Mouse (Mus musculus): Measurements from ENCODE around the gene Gm7861.
"Not testable (repeated sequence)": the region's sequence is repeated elsewhere in the genome, so short reads cannot be mapped to it uniquely, and the experiment has no call there.

The Gm7861 gene

DNA sequence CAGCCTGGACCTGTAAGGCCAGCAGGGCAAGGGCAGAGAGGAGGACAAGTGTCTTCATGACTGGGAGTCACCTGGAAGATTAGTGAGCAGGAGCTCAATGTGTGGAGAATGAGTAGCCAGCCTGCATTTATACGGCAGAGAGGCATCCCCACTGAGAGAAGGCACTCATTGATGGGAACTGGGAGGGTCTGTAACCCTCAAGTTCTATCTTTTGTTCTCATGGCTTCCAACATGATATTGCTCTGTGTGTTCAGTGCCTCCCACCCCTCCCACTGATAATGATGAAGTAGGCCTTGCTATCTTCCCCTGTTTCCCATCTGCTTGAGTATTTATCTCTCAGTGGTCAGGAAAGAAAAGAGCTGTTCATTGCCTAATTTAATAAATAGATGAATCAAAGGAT, at the start of gene Gm7861:
Gene Gm7861, minus strand, starts transcription at position 101 of the 400 bp plus-strand sequence.
- DNase-seq (ENCODE audit: low read depth) = not testable (repeated sequence)

DNA sequence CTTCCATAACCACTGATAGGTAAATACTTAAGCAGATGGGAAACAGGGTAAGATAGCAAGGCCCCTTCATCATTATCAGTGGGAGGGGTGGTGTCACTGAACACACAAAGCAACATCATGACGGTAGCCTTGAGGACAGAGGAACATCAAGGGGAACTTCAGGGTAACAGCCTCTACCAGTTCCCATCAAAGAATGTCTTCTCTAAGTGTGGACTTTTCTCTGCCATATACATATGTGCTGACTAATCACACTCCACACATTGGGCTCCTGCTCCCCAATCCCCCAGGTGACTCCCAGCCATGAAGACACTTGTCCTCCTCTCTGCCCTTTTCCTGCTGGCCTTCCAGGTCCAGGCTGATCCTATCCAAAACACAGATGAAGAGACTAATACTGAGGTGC, 23.6 kb upstream of the Gm7861 start, which contains the start of gene Defa26:
Gene Defa26, plus strand, starts transcription at position 301 of the 400 bp plus-strand sequence.
- not testable (repeated sequence) for DNase-seq (ENCODE audit: low read depth)

DNA sequence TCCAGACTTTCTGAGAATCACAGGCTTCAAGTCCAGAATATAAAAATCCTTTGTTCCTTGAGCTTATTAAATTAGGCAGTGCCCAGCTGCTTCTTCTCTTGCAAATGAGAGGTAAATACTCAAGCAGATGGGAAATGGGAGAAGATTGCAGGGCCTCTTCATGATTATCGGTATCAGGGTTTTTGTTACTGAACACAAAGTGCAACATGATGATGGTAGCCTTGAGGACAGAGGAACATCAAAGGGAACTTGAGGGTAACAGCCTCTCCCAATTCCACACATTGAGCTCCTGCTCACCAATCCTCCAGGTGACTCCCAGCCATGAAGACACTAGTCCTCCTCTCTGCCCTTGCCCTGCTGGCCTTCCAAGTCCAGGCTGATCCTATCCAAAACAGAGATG, 11.6 kb downstream of the Gm7861 start, which contains the start of gene Defa28:
Gene Defa28, plus strand, starts transcription at position 301 of the 400 bp plus-strand sequence.
- DNase-seq (ENCODE audit: low read depth) = not testable (repeated sequence)

DNA sequence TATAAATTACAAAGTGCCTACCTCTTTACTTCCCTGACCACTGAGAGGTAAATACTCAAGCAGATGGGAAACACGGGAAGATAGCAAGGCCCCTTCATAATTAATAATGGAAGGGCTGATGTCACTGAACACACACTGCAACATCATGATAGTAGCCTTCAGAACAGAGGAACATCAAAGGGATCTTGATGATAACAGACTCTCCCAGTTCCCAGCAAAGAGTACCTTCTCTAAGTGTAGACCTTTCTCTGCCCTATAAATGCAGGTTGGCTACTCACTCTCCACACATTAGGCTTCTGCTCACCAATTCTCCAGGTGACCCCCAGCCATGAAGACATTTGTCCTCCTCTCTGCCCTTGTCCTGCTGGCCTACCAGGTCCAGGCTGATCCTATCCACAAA, 29.2 kb downstream of the Gm7861 start, which contains the start of gene Defa37:
Gene Defa37, plus strand, starts transcription at position 301 of the 400 bp plus-strand sequence.
- not testable (repeated sequence) for DNase-seq (ENCODE audit: low read depth)
